Mouse (Mus musculus): Measurements from ENCODE around the gene Gnaq. TPM values are rescaled to one million over a fixed set of nuclear protein-coding genes. Genes with fewer than 3 reads are reported as not detected.

The Gnaq gene
- polyA plus RNA-seq, 1 experiment = 30.2 TPM

DNA sequence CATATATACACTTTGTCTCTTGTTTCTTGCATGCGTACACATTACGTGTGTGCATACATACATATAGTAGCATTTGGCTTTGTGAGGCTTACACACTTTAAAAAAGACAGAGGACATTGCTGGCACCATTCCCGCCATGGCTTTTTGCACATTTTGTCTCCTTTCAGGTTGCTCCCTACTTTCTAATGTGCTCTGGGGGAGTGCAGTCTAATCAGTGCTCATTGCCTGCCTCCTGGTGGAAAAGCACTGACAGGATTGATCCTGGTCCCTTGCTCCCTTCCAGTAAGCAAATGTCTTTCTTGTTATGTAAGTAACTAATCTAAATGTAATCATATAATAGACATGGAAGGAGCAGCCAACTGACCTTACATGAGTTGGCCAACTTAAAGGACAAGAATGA is 65.5 kb downstream of the Gnaq start:
- DNase-seq (ENCODE audit: low spot score) = no peak

DNA sequence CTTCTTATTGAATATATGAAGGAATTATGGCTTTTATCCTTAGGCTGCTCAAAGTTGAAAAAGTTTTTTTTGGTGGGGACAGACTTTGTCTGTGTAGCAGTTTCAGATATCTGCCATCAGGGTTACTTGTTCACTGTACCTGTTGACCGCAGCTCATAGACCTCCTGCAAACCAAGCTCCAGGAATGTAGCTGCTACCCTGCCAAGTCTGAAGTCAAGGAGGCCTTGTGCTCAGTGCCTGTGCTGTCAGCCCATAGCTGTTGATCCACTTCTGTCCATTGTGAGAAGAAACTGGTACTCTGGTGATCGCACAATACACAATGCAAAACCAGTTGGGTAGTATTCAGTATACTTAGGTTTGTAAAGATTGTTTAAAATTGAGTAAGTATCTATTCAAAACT is 68.7 kb downstream of the Gnaq start:
- DNase-seq (ENCODE audit: low spot score) = no peak

DNA sequence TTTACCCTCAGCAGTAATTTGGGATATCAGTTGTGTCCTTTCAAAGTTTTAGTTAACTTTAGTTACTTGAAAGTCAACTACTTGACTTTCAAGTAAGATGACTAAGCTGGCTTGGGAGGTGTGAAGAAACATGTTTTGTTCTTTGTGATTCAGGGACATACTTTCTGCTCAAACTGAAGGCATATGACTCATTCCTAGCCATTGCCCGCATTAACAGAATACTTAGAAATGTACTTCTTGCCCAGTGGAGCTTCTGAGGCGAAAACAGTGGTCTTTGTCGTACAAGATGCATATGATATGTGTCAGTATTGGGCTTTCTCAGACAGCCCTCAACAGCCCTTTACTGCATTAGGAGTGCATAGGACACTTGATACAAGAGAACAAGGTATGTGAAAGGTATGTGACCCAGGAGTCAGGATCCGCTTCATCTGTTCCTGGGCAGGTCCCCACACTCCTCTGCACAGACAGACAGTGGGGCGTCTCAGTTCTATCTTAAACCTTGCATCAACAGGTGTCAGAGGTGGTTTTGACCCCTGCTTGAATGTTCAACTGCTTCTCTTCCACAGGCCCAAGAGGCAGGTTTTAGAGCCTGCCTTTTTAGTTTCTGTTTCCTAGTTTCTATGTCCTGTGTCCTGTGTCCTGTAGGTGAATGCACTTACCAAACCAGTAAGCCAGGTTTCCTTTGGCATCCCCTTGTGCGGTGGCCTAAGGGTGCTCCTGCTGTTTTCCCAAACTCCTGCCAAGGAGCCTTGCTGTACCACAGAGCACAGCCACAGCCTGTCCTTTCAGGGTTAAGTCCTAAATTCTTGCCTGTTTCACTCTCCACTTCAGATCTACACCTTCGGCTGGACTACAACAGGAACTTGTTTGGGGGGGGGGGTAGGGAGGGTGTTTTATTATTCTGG is 72.4 kb downstream of the Gnaq start:
- no peak for DNase-seq (ENCODE audit: low spot score)

DNA sequence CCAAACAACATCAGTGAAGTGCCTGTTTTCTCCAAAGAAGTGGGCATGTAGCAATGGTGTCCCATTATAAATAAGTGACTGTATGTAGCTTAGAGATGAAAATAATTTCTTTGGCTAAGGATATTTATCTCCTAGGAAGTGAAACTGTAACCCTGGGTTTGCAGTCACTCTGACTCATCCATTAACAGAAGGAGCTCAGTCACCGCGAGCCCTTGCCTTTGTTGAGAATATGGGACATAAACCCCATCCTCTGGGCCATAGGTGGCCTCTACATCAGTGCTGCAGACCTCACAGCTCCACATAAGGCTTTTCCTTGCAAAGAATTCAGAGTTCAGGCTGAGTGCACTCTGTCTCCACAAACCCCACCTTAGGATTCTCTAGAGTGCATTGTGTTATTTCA is 77.0 kb downstream of the Gnaq start:
- DNase-seq (ENCODE audit: low spot score) = no peak

DNA sequence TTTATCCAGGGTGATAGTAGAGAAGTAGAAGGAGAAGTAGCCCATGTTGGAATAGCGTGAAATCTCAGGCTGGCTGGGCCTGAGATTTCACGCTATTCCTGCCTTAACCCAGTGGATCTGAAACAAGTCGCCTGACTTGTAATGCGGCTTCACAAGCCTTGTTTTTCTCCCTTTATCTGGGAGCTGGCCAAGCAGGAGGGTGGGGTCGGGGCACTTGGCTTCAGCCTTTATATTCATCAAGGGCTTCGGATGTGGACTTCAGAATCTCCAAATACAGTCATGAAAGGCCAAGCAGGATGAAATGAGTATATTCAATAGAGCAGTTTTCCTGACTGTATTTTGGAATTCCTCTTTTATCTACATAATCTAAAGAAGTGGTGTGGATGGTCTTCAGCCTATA is 82.3 kb downstream of the Gnaq start:
- DNase-seq (ENCODE audit: low spot score) = no peak

DNA sequence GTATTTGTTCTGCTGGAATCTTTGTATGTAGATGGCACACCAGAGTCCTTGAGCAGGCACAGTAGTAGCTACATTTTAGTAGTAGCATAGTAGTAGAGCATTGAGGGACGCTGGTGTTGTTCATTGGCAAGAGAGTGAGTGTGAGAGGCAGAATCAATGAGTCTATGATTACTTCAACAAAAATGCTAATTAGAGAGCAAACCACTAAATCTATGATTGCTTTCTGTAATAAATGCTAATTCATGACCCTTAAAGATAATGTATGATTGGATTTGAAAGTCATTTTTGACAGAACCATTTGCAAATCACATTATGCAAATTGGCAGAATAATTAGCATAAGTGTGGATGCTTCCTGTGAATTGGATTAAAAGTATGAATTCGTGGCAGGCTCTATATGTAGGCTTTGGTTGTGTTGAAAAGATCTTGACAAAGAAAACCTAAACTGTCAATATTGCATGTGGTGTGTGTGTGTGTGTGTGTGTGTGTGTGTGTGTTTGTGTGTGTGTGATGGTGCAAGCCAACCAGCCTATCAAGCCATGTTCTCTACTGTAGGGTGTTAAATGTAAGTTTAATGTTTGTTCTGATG is 82.9 kb downstream of the Gnaq start:
- DNase-seq (ENCODE audit: low spot score) = no peak

DNA sequence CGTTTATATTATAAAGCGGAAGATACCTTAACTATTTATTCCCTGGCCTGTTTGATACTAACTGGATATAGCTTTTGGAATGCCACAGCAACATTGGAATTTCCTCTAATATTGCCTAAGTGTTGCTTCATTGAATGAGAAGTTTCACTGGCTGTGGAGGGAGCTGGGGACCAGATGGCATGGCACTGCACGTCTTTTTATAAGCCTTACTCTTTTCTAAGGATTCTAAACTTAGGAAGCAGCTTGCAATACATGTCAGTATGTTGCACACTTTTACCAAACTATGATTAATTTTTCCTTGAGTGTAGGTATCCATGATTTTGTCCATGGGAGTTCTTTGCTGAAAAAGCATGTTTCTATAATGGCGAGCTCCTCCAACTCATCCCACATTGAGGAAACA is 87.3 kb downstream of the Gnaq start:
- no peak for DNase-seq (ENCODE audit: low spot score)

DNA sequence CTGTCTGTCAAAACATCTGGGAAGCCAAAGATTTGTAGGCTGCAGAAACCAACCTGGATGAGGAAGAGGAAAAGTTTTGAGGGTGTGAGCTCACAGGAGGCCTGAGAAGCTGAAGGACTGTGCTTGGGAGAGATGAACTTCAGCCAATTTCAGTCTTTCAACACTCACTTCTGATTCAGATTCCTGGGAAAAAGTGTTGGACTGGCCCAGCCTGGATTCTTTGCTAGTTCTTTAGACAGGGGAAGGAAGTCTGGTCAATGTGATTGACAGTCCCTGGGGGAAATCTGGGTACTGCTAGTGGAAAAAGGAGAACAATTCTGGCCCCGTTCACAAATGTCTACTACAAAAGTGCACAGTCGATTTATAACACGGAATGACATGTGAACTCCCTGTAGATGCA is 89.9 kb downstream of the Gnaq start:
- no peak for DNase-seq (ENCODE audit: low spot score)

DNA sequence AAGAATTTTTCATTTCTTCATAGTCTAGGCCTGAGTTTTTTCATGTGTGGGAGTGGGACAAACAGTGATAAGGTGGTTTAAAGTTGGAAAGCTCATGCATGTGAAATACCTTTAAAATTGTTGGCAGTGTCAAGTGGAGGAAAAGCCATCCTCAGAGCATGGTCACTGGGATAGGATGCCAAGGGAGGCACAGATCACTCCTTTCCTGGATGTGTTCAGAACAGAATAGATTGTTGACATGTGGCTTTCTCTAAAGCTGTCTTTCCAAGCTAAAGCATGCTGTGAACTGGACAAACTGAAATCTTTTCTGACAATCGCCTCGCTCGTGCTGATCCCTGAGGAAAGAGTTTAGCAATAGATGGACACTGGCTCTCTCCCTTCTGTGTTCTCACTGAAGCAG is 90.5 kb downstream of the Gnaq start:
- DNase-seq (ENCODE audit: low spot score) = no peak

DNA sequence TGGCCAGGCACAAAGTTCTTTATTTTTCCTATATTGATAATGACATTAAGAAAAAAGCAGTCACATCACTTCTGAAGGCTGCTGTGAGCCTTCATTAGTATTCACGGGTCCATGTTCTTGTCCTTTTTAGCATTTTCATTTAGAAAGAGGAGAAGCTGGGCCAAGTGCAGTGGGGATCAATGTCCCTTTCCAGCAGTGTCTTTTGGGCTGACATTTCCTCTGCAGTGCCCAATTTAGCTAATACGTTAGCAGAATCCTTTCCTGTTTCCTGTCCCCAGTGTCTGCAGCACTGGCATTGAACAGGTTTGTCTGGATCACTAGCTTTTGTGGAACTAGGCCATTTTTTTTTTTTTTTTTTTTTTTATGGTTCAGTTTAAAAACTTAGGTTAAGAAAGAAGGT is 92.2 kb downstream of the Gnaq start:
- DNase-seq (ENCODE audit: low spot score) = no peak

DNA sequence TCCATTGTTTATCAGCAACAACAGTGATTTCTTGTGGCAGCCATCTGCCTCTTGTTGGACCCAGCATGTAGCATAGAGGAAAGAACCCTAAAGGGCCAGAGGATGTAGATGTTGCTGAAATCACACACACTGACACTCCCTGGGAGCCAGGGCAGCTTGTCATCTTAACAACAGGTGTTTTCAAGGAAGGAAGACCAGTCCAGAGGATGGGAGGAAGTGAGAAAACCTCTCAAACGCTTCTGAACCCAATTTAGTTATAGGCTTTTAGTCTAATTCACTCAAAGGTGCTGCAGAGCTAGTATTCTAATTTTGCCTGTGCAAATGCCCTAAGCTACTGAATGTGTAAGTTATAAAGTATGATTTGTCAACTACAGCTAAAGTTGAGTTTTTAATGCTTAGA is 99.0 kb downstream of the Gnaq start:
- DNase-seq (ENCODE audit: low spot score) = no peak

DNA sequence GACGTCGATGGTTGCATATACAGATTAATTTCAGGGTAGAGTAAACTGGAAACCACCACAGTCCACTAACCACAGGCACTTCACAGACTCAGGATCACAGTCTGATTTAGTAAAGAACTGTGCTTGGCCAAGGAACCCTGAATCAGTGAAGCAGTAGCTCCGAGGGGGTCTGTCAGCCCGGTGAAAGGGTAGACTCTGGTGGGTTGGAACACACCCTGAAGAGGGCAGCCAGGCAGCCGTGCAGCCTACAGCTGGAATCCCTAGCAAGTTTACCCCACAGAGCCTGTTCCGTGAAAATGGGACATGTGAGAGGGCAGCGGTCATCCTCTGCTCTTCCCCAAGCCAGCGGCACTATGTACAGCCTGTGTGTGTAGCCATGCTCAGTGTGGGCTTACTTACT is 103.0 kb downstream of the Gnaq start:
- no peak for DNase-seq (ENCODE audit: low spot score)

DNA sequence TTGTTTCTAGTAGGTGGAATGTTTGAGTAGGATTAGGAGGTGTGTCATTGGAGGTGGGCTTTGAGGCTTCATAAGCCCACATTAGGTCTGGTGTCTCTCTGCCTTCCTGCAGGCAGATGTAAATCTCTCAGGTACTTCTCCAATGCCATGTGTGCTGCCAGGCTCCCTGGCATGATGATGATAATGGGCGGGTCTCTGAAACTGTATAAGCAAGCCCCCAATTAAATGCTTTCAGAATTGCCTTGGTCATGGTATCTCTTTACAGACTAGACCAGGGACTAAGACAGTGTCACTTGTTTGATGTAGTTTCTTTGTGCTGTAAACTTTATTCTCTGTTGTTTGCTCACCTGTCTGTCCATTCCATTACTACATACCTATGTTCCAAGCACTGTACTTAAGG is 104.4 kb downstream of the Gnaq start:
- DNase-seq (ENCODE audit: low spot score) = no peak

DNA sequence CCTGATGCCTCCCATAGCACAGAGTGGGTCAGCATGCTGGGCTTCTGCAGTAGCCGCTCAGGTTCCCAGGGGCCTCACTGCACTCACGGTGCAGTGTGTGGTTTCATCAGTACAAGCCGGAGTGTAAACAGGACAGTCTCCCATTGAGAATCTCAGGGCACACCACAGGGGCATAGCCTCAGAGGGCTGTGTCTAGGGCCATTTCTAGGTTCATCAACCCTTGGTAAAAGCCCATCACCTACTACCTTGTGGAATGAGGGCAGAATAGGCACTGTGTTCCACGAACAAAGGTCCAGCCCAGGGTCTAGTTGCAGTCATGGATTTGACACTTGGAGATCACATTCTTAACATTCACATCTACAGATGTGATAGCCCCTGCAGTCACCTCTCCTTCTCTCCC is 105.4 kb downstream of the Gnaq start:
- DNase-seq (ENCODE audit: low spot score) = no peak

DNA sequence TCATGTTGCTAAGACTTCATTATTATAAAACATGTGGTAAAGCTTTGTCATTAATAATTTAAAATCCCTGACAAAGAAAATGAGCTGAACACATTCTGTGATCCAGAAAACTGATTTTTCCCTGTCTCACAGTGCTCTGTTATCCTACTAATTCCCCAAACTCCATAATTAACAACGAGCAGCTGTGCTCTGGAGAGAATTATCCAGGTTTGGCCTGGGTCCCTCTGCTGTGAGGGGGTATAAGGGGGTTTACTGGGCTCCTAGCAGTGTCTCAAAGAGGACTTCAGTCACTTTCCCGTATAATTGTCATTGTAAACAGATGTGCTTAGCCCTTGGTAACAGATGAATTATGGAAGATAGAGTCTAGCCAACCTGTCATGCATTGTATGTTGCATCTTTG is 105.9 kb downstream of the Gnaq start:
- DNase-seq (ENCODE audit: low spot score) = no peak

DNA sequence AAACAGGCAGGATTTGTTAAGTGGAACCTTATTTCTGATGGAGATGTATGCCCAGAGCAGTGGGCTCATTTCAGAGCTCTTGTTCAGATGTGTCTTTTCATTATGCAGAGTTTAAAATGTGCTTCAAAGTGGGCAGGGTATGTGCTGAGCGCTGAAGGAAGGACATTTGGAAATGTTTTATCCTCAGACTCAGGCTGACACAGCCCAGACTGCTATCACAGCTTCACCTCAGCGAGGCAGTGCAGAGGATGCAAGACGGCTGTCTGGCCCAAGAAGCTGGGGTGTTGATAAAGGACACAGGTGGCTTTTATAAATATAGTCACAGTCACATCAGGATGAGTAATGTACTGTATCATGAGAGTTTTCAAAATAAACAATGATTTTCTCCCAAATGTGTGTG is 110.1 kb downstream of the Gnaq start:
- DNase-seq (ENCODE audit: low spot score) = no peak

DNA sequence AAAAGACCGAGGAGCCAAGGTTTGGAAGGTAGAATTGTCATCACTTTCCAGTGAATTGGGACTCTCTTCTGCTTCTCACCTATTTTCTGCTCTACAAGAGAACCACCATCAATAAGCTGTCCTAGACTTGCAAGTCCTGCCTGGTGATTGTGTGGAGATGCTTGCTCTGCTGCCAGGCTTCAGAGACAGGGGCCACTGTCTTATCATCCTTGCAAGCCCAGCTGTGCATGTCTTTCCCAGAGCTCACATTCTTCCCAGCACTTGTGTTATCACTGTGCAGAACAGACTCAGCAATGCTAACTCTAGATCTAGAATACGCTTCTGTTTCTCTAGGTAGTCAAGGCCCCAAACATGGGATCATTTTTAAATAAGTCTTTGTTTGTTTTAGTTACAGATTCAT is 116.4 kb downstream of the Gnaq start:
- DNase-seq (ENCODE audit: low spot score) = no peak

DNA sequence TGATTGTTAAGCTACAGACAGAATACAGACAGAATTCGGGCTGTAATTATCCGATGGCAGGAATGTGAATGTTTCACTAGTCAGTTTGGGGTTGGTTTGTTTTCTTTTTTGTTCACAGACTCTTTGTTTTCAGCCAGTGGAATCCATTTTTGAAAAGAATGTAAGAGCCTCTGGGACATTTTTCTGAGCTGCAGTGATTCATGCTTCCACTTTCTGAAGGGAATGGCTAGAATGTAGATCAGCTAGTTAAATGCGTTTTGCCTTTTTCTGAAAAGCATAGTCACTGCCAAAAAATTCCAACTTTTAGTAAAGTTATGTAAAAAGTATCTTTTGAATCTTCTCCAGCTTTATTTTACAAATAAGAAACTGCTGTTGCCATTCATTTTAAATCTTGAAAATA is 118.3 kb downstream of the Gnaq start:
- DNase-seq (ENCODE audit: low spot score) = no peak

DNA sequence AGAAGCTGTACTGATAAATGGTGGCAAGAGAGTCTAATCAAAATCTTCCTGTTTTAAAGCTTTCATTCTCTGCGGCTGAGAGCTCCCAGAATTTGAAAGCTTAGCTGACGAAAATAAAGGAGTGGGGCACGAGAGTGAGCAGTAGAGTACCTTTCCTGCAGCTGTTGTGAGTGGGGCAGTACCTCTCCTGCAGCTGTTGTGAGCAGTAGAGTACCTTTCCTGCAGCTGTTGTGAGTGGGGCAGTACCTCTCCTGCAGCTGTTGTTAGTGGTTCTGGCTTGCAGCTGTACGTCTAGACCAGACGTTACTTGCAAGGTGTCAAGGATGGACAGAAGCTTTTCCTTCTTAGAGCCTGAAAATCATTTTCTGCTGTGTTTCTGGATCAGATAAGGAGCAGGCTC is 119.2 kb downstream of the Gnaq start:
- DNase-seq (ENCODE audit: low spot score) = no peak

DNA sequence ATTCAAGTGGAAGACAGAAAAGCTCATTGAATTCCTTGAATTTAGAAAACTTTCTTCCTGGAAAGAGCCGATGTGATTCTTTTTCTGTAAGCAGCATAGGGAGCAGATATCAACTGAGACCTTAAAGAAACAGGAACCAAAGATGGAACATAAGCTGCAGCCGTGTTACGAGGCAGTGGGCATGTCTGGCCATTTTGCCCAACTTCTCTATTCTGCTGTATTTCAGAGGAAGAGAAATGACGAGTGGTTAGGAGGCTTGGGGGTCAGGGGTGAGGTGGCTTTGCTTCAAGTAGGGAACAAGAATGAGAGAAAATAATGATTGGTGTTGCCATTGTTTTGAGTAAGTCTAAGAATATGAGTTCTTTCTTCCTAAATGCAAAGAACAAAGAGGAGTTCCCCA is 120.1 kb downstream of the Gnaq start:
- no peak for DNase-seq (ENCODE audit: low spot score)

DNA sequence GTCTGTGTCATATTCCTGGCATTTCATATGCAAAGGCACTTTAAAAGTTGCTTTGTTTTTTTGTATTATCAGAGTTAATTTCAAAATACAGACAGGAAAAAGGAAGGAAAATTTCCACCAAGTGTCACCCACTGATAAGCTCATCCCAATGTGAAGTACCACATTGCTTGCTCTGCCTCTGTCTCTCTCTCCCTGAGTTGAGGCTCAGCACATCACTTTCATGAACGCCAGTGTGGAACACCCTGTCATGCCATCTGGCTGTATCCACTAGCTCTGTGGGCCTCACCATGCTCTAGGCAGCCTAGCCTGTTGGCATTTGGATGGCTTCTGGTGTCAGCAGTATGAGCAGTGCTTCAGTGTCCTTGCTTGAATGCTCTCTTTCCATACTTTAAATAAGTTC is 122.2 kb downstream of the Gnaq start:
- DNase-seq (ENCODE audit: low spot score) = no peak

DNA sequence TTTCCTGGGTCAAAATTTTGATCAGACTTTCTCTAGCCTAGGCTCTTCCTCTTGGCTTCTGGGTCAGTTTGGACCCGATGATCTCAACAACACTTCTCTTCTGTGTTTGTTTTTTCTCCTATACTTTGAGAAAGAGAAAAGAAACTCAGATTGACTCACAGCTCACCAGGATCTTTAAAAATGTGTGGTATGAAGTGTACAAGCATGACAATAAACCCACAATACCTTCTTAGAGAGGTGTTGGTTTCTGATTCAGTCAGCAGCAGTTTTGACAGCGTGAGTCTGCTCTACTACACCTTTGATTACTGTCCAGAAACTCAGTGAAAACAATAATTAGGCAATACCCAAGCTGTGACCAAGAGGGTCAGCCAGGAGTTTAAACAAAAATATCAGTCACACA is 122.7 kb downstream of the Gnaq start:
- DNase-seq (ENCODE audit: low spot score) = no peak

DNA sequence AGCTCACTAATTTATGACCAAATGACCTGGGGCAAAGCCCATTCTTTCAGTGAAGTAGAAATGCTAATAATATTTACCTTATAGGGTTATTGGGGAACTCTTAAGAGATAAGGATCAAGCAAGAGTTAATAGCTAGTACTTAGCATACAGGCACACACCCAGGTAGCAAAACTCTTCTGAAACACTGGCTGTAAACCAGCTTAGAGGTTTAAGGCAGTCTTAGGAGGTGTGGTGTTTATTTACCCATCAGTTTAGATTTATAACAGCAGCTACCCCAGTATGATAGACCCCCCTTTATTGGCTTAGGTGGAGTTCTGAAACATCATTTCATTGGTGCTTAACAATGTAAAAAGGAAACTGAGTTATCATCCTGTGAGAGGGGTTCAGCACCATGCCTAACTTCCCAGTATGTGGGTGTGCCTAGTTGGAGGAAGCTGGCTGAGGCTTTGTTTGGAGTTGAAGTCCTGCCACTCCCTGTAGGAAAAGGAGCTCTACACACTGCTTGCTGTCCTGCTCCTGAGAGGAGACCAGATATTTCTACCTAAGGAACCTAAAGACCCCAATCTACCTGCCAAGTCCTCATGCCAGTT is 126.2 kb downstream of the Gnaq start:
- no peak for DNase-seq (ENCODE audit: low spot score)
